Mouse (Mus musculus): ENCODE measurements around the gene Slc30a3. TPM values are rescaled to one million over a fixed set of nuclear protein-coding genes. Genes with fewer than 3 reads are reported as not detected.

Gene Slc30a3
- under 1 TPM in 1 of 2 experiments, not detected in 1; 0.09 TPM for total RNA-seq (2021)
- long read RNA-seq, experiment 1 = 0 reads
- long read RNA-seq, experiment 2 = 0 reads

GRCm38 (mm10) chr5:31108000-31108490, at the start of gene Slc30a3:
Slc30a3 (minus strand) TSS chr5:31108237.
- no peak for DNase-seq (ENCODE audit: low spot score)

- DNase-seq (ENCODE audit: low spot score) = peak; percentile 84
Measured at GRCm38 (mm10) chr5:31154152-31154553, 46.1 kb upstream of the Slc30a3 start, which contains the start of gene Mpv17. Mpv17 (minus strand) TSS chr5:31154251.

- DNase-seq (ENCODE audit: low spot score) = peak; percentile 59
Measured at GRCm38 (mm10) chr5:31153516-31154151, 45.6 kb upstream of the Slc30a3 start.

GRCm38 (mm10) chr5:31151746-31152145, 43.7 kb upstream of the Slc30a3 start:
- DNase-seq (ENCODE audit: low spot score) = no peak

- no peak for DNase-seq (ENCODE audit: low spot score)
Measured at GRCm38 (mm10) chr5:31149781-31150180, 41.7 kb upstream of the Slc30a3 start.

- DNase-seq (ENCODE audit: low spot score) = no peak
Measured at GRCm38 (mm10) chr5:31138968-31139425, 31.0 kb upstream of the Slc30a3 start.

- DNase-seq (ENCODE audit: low spot score) = no peak
Measured at GRCm38 (mm10) chr5:31138241-31138967, 30.4 kb upstream of the Slc30a3 start, which contains the start of gene Ucn. Ucn (minus strand) TSS chr5:31138829.

GRCm38 (mm10) chr5:31137658-31138057, 29.6 kb upstream of the Slc30a3 start:
- no peak for DNase-seq (ENCODE audit: low spot score)

- DNase-seq (ENCODE audit: low spot score) = no peak
Measured at GRCm38 (mm10) chr5:31136730-31137424, 28.8 kb upstream of the Slc30a3 start.

- no peak for DNase-seq (ENCODE audit: low spot score)
Measured at GRCm38 (mm10) chr5:31126050-31126449, 18.0 kb upstream of the Slc30a3 start.

- no peak for DNase-seq (ENCODE audit: low spot score)
Measured at GRCm38 (mm10) chr5:31123481-31123880, 15.4 kb upstream of the Slc30a3 start.

- no peak for DNase-seq (ENCODE audit: low spot score)
Measured at GRCm38 (mm10) chr5:31121111-31121510, 13.1 kb upstream of the Slc30a3 start.

GRCm38 (mm10) chr5:31116912-31117311, 8.9 kb upstream of the Slc30a3 start:
- no peak for DNase-seq (ENCODE audit: low spot score)

GRCm38 (mm10) chr5:31116354-31116753, 8.3 kb upstream of the Slc30a3 start, which contains the start of gene Trim54:
Trim54 (plus strand) TSS chr5:31116712.
- DNase-seq (ENCODE audit: low spot score) = peak; percentile 85

- no peak for DNase-seq (ENCODE audit: low spot score)
Measured at GRCm38 (mm10) chr5:31110781-31111180, 2.7 kb upstream of the Slc30a3 start.

- no peak for DNase-seq (ENCODE audit: low spot score)
Measured at GRCm38 (mm10) chr5:31105814-31106335, 2.2 kb downstream of the Slc30a3 start, which contains the start of gene Dnajc5g. Dnajc5g (plus strand) TSS chr5:31106285.

GRCm38 (mm10) chr5:31095711-31096480, 12.1 kb downstream of the Slc30a3 start:
- DNase-seq (ENCODE audit: low spot score) = no peak

GRCm38 (mm10) chr5:31094799-31095691, 13.0 kb downstream of the Slc30a3 start:
- peak; percentile 49 for DNase-seq (ENCODE audit: low spot score)

- DNase-seq (ENCODE audit: low spot score) = no peak
Measured at GRCm38 (mm10) chr5:31094100-31094798, 13.8 kb downstream of the Slc30a3 start.
